22 mouse cellular contexts compared by ENCODE assay signal in genomic region chr2:118713631-118714030, GRCm38 (mm10). TPM values are rescaled to one million over a fixed set of nuclear protein-coding genes. Genes with fewer than 3 reads are reported as not detected.
A peak's percentile ranks its signal among the peaks of the same experiment; 100 is the strongest.
DNase-seq lines count a peak whose midpoint lies in the region; ATAC-seq and TF ChIP-seq lines count a peak whose summit lies in the region.
"Had no signal": no experiment of that assay in that cellular context is flagged by ENCODE, and none has a peak within 500 bp of the region (broad histone marks: within the 10 kb centered on the region; RNA-seq: fewer than 3 reads in every experiment).

No protein-coding gene starts in this region.

- no peak overlapping the region for H3K4me2 ChIP-seq in forebrain, postnatal 0 days (ENCODE audit: low read depth)
- H3K4me2 ChIP-seq: embryonic facial prominence, embryonic 12.5 days; heart, embryonic 11.5 days; heart, embryonic 15.5 days; hindbrain, embryonic 13.5 days had no signal

- peaks cover 25% of the 10 kb centered on the region for H3K4me1 ChIP-seq in forebrain, postnatal 0 days (ENCODE audit: insufficient read depth)
- H3K4me1 ChIP-seq in forebrain, embryonic 10.5 days: peaks cover 44% of the 10 kb centered on the region
- peaks cover 7% of the 10 kb centered on the region for H3K4me1 ChIP-seq in spleen, adult 2 months (ENCODE audit: control insufficient read depth, insufficient read depth, insufficient read length)
- peaks cover 6% of the 10 kb centered on the region for H3K4me1 ChIP-seq in cortical plate, adult 2 months (ENCODE audit: control insufficient read depth, insufficient read depth, low read length)

- WGBS in forebrain, postnatal 0 days: 92% methylated on average over 6 of the region's 6 CpGs
- 92% methylated on average over 6 of the region's 6 CpGs for WGBS in forebrain, embryonic 10.5 days
- WGBS in spleen, adult 2 months: 47% methylated on average over 6 of the region's 6 CpGs

- H3K27ac ChIP-seq in forebrain, postnatal 0 days (ENCODE audit: low read depth, low read length): peak overlapping the region; percentile 24; the same call in 1 of the 2 replicates
- H3K27ac ChIP-seq in forebrain, embryonic 10.5 days: no peak overlapping the region
- no peak overlapping the region for H3K27ac ChIP-seq in spleen, adult 2 months (ENCODE audit: insufficient read depth, low read length)
- 0 out of 2 replicates have a peak overlapping the region, but pooled peaks have one; percentile 14 for H3K27ac ChIP-seq in cortical plate, adult 2 months (ENCODE audit: insufficient read depth, low read length)
- H3K27ac ChIP-seq: embryonic facial prominence, embryonic 12.5 days; forebrain, embryonic 12.5 days; heart, adult 2 months; heart, embryonic 15.5 days; hindbrain, embryonic 13.5 days; hindbrain, postnatal 0 days had no signal

- DNase-seq in forebrain, postnatal 0 days: no peak
- DNase-seq in forebrain, embryonic 10.5 days (ENCODE audit: extremely low spot score, low spot score): no peak
- peak; percentile 47 for DNase-seq in spleen, adult 2 months (ENCODE audit: low read depth in 1 of 2, low spot score in 2 of 2)
- no peak for DNase-seq in spleen, adult 18-20 months
- DNase-seq in cerebellum, adult 9-10 months: no peak
- DNase-seq in thymus, postnatal 14 days: no peak
- DNase-seq: adrenal gland, postnatal 10 days; cerebellum, adult 2 months; cerebellum, postnatal 14 days; gastrocnemius, postnatal 14 days; heart, adult 2 months; heart, postnatal 14 days had no signal

- no peaks in the 10 kb centered on the region for H3K9me3 ChIP-seq in forebrain, postnatal 0 days (ENCODE audit: low read length)
- no peaks in the 10 kb centered on the region for H3K9me3 ChIP-seq in forebrain, embryonic 10.5 days
- H3K9me3 ChIP-seq: embryonic facial prominence, embryonic 12.5 days; forebrain, embryonic 12.5 days; G1E; heart, embryonic 15.5 days; hindbrain, embryonic 13.5 days had no signal

- no peak for ATAC-seq in forebrain, postnatal 0 days

- no peak for TF ChIP-seq CTCF in forebrain, postnatal 0 days (IDR thresholded peaks at IDR 0.05; ENCODE audit: low read depth)
- no peak for TF ChIP-seq CTCF in spleen, adult 2 months (IDR thresholded peaks at IDR 0.05; ENCODE audit: extremely low read depth, insufficient read depth, insufficient read length, insufficient replicate concordance)
- no peak for TF ChIP-seq CTCF in cortical plate, adult 2 months (IDR thresholded peaks at IDR 0.05; ENCODE audit: extremely low read depth, insufficient read depth, low read length)

- peaks cover 4% of the 10 kb centered on the region; the same call in 1 of the 2 replicates for H3K27me3 ChIP-seq in forebrain, postnatal 0 days (ENCODE audit: insufficient read depth, low read length)
- H3K27me3 ChIP-seq in forebrain, embryonic 10.5 days (ENCODE audit: poor library complexity, severe bottlenecking): peaks cover 93% of the 10 kb centered on the region
- no peaks in the 10 kb centered on the region for H3K27me3 ChIP-seq in spleen, adult 2 months (ENCODE audit: control insufficient read depth, insufficient read depth, low read length)

- no peak for TF ChIP-seq POLR2A in spleen, adult 2 months (IDR thresholded peaks at IDR 0.05; ENCODE audit: low read depth, low read length)
- no peak for TF ChIP-seq POLR2A in cortical plate, adult 2 months (IDR thresholded peaks at IDR 0.05; ENCODE audit: extremely low read depth, insufficient read depth, low read length)

- no peaks in the 10 kb centered on the region for H3K36me3 ChIP-seq in forebrain, postnatal 0 days (ENCODE audit: insufficient read depth)
- H3K36me3 ChIP-seq in forebrain, embryonic 10.5 days (replicated peaks): no peaks in the 10 kb centered on the region
- H3K36me3 ChIP-seq in spleen, adult 2 months (ENCODE audit: control insufficient read depth, insufficient read depth, low read length): peaks cover 25% of the 10 kb centered on the region
- H3K36me3 ChIP-seq: embryonic facial prominence, embryonic 12.5 days; forebrain, embryonic 12.5 days; G1E; heart, embryonic 15.5 days; hindbrain, embryonic 13.5 days had no signal

- H3K4me3 ChIP-seq in forebrain, postnatal 0 days (ENCODE audit: low read depth, low read length): no peak overlapping the region
- no peak overlapping the region for H3K4me3 ChIP-seq in forebrain, embryonic 10.5 days
- H3K4me3 ChIP-seq in spleen, adult 2 months (ENCODE audit: extremely low read depth, insufficient read depth, insufficient read length): no peak overlapping the region
- H3K4me3 ChIP-seq in cortical plate, adult 2 months (ENCODE audit: insufficient read depth, low read length): no peak overlapping the region
- H3K4me3 ChIP-seq: embryonic facial prominence, embryonic 12.5 days; forebrain, embryonic 12.5 days; heart, adult 2 months; heart, embryonic 15.5 days; hindbrain, embryonic 13.5 days had no signal

- H3K9ac ChIP-seq in forebrain, postnatal 0 days: no peak overlapping the region
- H3K9ac ChIP-seq: embryonic facial prominence, embryonic 12.5 days; forebrain, embryonic 12.5 days; heart, embryonic 15.5 days; hindbrain, embryonic 13.5 days had no signal

RNA-seq across cellular contexts. Expression of gene Ankrd63, which starts 9.9 kb away (rescaled TPM):
- total RNA-seq in forebrain, postnatal 0 days (2014; rRNA removed): 1.1 and 2.0 TPM in 2 replicates
- 0.62 and 0.64 TPM in 2 replicates for polyA plus RNA-seq in forebrain, postnatal 0 days (2015; fragmentation: Nextera tagmentation; extraction: Ambion mirVana)
- polyA plus RNA-seq in forebrain, embryonic 10.5 days (2016; fragmentation: Nextera tagmentation; extraction: Ambion mirVana): not detected in 2 replicates
- polyA plus RNA-seq in spleen, adult 2 months (2012; rRNA removed): 0.02 and 0.04 TPM in 2 replicates
- polyA plus RNA-seq in cortical plate, adult 2 months (2012; rRNA removed): 11.3 and 17.9 TPM in 2 replicates
- total RNA-seq: gastrocnemius, adult 18-20 months; gastrocnemius, postnatal 14 days; hindbrain, postnatal 0 days had no signal
- polyA plus RNA-seq: embryonic facial prominence, embryonic 12.5 days; G1E; hindbrain, embryonic 13.5 days had no signal

RNA-seq across cellular contexts. Expression of gene Plcb2, which starts 14.6 kb away (rescaled TPM):
- 0.92 and 1.1 TPM in 2 replicates for total RNA-seq in forebrain, postnatal 0 days (2014; rRNA removed)
- polyA plus RNA-seq in forebrain, postnatal 0 days (2015; fragmentation: Nextera tagmentation; extraction: Ambion mirVana): 0.52 and 0.83 TPM in 2 replicates
- polyA plus RNA-seq in forebrain, embryonic 10.5 days (2016; fragmentation: Nextera tagmentation; extraction: Ambion mirVana): 0.38 and 0.46 TPM in 2 replicates
- 37.0 and 41.7 TPM in 2 replicates for polyA plus RNA-seq in spleen, adult 2 months (2012; rRNA removed)
- polyA plus RNA-seq in cortical plate, adult 2 months (2012; rRNA removed): 2.9 and 3.0 TPM in 2 replicates

RNA-seq across cellular contexts. Expression of gene Inafm2, which starts 31.9 kb away (rescaled TPM):
- total RNA-seq in forebrain, postnatal 0 days (2014; rRNA removed): 13.8 and 14.2 TPM in 2 replicates
- 15.7 and 17.2 TPM in 2 replicates for polyA plus RNA-seq in forebrain, postnatal 0 days (2015; fragmentation: Nextera tagmentation; extraction: Ambion mirVana)
- polyA plus RNA-seq in forebrain, embryonic 10.5 days (2016; fragmentation: Nextera tagmentation; extraction: Ambion mirVana): 19.8 and 21.7 TPM in 2 replicates
- polyA plus RNA-seq in spleen, adult 2 months (2012; rRNA removed): 8.7 and 12.1 TPM in 2 replicates
- 22.4 and 24.7 TPM in 2 replicates for polyA plus RNA-seq in cortical plate, adult 2 months (2012; rRNA removed)

RNA-seq across cellular contexts. Expression of gene Ccdc9b, which starts 48.8 kb away (rescaled TPM):
- 1.8 and 2.4 TPM in 2 replicates for total RNA-seq in forebrain, postnatal 0 days (2014; rRNA removed)
- polyA plus RNA-seq in forebrain, postnatal 0 days (2015; fragmentation: Nextera tagmentation; extraction: Ambion mirVana): 0.33 and 0.53 TPM in 2 replicates
- polyA plus RNA-seq in forebrain, embryonic 10.5 days (2016; fragmentation: Nextera tagmentation; extraction: Ambion mirVana): 0.53 and 0.64 TPM in 2 replicates
- 2.6 and 3.1 TPM in 2 replicates for polyA plus RNA-seq in spleen, adult 2 months (2012; rRNA removed)
- 3.5 and 4.2 TPM in 2 replicates for polyA plus RNA-seq in cortical plate, adult 2 months (2012; rRNA removed)
- polyA plus RNA-seq: G1E had no signal

RNA-seq across cellular contexts. Expression of gene Pak6, which starts 50.5 kb away (rescaled TPM):
- total RNA-seq in forebrain, postnatal 0 days (2014; rRNA removed): 71.4 and 84.4 TPM in 2 replicates
- 39.6 and 61.9 TPM in 2 replicates for polyA plus RNA-seq in forebrain, postnatal 0 days (2015; fragmentation: Nextera tagmentation; extraction: Ambion mirVana)
- 0.52 and 1.6 TPM in 2 replicates for polyA plus RNA-seq in forebrain, embryonic 10.5 days (2016; fragmentation: Nextera tagmentation; extraction: Ambion mirVana)
- 0.33 and 0.45 TPM in 2 replicates for polyA plus RNA-seq in spleen, adult 2 months (2012; rRNA removed)
- 58.0 and 63.1 TPM in 2 replicates for polyA plus RNA-seq in cortical plate, adult 2 months (2012; rRNA removed)
- total RNA-seq: gastrocnemius, adult 18-20 months; hematopoietic stem cell, adult 5-6 weeks had no signal

Comparison
In these comparisons a context has a peak if more than half of its experiments do, and no peak if none do; other contexts are left out.
1. DNase-seq: peak in spleen, adult 2 months (2 of 2); none in forebrain, postnatal 0 days (single experiment), forebrain, embryonic 10.5 days (single experiment), spleen, adult 18-20 months (0 of 2), cerebellum, adult 9-10 months (single experiment) and thymus, postnatal 14 days (single experiment).
2. H3K27ac ChIP-seq: peak in forebrain, postnatal 0 days (single experiment) and cortical plate, adult 2 months (single experiment); none in forebrain, embryonic 10.5 days (single experiment) and spleen, adult 2 months (single experiment).